Comparison of ENCODE assay signal across 27 mouse cellular contexts in the genomic region with DNA sequence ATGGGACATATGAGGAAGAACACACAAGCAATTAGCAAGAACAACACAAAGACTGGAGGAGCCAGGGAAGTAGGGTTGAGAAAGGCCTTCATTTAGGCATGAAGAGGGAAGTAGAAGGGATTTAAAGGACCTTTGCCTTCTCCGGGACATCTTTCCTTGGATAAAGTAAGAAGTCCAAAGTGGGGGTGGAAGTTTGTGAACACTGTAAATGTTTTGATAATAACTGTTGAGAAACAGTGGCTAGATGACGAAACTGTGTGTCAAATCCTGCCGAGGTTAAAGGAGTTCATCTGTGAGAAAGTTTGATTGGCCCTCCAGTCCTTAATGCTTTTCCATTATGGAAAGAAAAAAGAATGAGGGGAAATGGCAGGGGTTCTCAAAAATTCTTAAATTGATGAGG.
"Had no signal": no experiment of that assay in that cellular context is flagged by ENCODE, and none has a peak within 500 bp of the region (broad histone marks: within the 10 kb centered on the region; RNA-seq: fewer than 3 reads in every experiment).

No protein-coding gene starts in this region.

- H3K27me3 ChIP-seq: heart, embryonic 12.5 days; hindbrain, embryonic 12.5 days; kidney, embryonic 15.5 days; limb, embryonic 13.5 days; limb, embryonic 15.5 days had no signal

- ATAC-seq: forebrain, postnatal 0 days; hindbrain, embryonic 16.5 days; inflammation-experienced regulatory T-cells, adult 6 months; intestine, embryonic 16.5 days had no signal

- H3K4me3 ChIP-seq: gastrocnemius, adult 2 months; heart, embryonic 10.5 days; heart, embryonic 12.5 days; hindbrain, embryonic 10.5 days; hindbrain, embryonic 12.5 days; kidney, embryonic 15.5 days; limb, embryonic 13.5 days; limb, embryonic 15.5 days had no signal

- H3K4me2 ChIP-seq: heart, embryonic 12.5 days; hindbrain, embryonic 12.5 days; hindbrain, embryonic 14.5 days; kidney, embryonic 15.5 days; limb, embryonic 13.5 days; limb, embryonic 15.5 days had no signal

- DNase-seq: forebrain, postnatal 0 days; gastrocnemius, adult 2 months; gastrocnemius, postnatal 10 days; gastrocnemius, postnatal 25 days; heart, adult 18-20 months; heart, postnatal 10 days; heart, postnatal 4 days; kidney, adult 11 months; kidney, adult 2 months; kidney, adult 9 months; kidney, postnatal 14 days; kidney, postnatal 36 days; layer of hippocampus, adult 9-11 months; layer of hippocampus, postnatal 36 days; left cerebral cortex, postnatal 4 days had no signal

- H3K9ac ChIP-seq: forebrain, postnatal 0 days; heart, embryonic 12.5 days; hindbrain, embryonic 12.5 days; hindbrain, embryonic 14.5 days; kidney, embryonic 15.5 days; limb, embryonic 13.5 days; limb, embryonic 15.5 days had no signal

- H3K9me3 ChIP-seq: heart, embryonic 10.5 days; heart, embryonic 12.5 days; hindbrain, embryonic 10.5 days; hindbrain, embryonic 12.5 days; kidney, embryonic 15.5 days; limb, embryonic 13.5 days; limb, embryonic 15.5 days had no signal

- H3K27ac ChIP-seq: gastrocnemius, adult 2 months; heart, embryonic 10.5 days; hindbrain, embryonic 10.5 days; hindbrain, embryonic 12.5 days; hindbrain, embryonic 14.5 days; kidney, embryonic 15.5 days; kidney, postnatal 0 days; limb, embryonic 13.5 days; limb, embryonic 15.5 days had no signal

- H3K36me3 ChIP-seq: heart, embryonic 10.5 days; heart, embryonic 12.5 days; hindbrain, embryonic 10.5 days; hindbrain, embryonic 12.5 days; kidney, embryonic 15.5 days; limb, embryonic 13.5 days; limb, embryonic 15.5 days had no signal

- H3K4me1 ChIP-seq: hindbrain, embryonic 10.5 days; hindbrain, embryonic 12.5 days; kidney, embryonic 15.5 days; limb, embryonic 13.5 days had no signal
